Mouse (Mus musculus) gastrocnemius, postnatal 14 days (tissue): ENCODE data around the gene Nsun3. TPM values are rescaled to one million over a fixed set of nuclear protein-coding genes. Genes with fewer than 3 reads are reported as not detected.
"Not testable (repeated sequence)": the region's sequence is repeated elsewhere in the genome, so short reads cannot be mapped to it uniquely, and the experiment has no call there.

ENCODE experiments used
- DNase-seq: peaks from one replicate; pipeline ENCODE4 v3.0.0; 2021; ENCODE audit warnings: mixed read lengths
- intact Hi-C: fragments of 180-260 bp; cut with DNase I; formaldehyde crosslinking; loops from one replicate; pipeline ENCODE4 v1.15.1; 2025; ENCODE audit warnings: low total_unique reads
- microRNA-seq, 2 experiments: library from miRNA; unstranded; fragments of <30 nt; microRNA quantifications; one replicate each; pipeline ENCODE4 v1.2.0; 2021
- total RNA-seq, 2 experiments: library from RNA; stranded (reverse); gene quantifications; 2 replicates each; pipeline ENCODE4 v1.2.3; 2021

Gene Nsun3
- total RNA-seq, 2 experiments from 2014 or later: 5.9 to 6.1 TPM

DNA sequence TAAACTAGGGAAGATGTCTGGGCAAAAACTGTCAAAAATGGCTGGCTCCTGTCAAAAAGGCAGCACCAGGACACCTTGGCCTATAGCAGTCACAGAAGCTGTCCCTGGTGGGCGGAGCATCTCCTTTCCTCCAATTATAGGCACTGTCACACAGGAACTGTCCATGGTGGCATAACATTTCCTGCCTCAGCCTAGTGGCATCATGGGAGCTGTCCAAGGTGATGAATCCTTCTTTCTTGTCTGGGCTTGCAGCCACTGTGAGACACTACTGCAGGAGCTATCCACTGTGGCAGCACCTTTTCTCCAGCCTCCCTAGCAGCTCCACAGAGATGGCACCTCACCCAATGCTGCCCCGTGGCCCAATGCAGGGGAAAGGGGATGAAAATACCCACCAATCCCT is 28.3 kb downstream of the Nsun3 start:
- no peak for DNase-seq
- intact Hi-C loops: no loop called here

DNA sequence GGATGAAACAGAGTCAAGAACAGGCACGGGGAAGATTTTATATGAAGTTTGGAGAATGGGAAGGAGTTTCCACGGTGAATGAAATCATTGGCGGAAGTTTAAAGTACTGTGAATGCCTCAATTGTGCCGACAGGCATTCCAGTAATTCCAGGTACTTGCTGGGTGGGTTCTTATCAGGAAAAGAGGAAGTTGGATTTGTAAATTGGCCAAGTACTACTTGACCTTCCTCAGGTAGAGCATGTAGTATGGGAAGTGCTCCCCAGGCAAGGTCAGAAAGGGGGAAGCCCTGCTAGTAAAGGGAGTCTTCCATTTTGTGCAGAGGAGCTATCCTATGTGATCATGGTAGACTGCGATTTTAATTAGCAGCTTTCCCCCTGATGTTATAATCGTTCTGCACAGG is 31.3 kb downstream of the Nsun3 start:
- intact Hi-C loops: no loop called here

DNA sequence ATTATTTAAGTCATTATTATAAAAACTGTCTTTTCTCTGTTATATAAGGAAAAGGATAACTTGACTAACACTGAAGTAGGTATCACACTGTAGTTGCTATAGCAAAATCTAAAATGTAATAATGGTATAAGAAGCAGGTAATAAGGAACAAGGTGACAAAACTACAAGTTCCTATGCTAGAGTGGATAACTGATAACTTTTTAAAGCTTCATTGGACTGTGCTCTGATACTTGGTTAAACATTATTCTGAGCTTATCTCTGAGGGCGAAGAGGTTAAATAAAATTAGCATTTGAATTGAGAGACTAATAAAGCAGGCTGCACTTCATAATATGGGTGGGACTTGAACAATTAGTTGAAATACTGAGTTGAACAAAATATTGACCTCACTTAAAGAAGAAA is 33.0 kb downstream of the Nsun3 start:
- no peak for DNase-seq
- intact Hi-C loops: no loop called here

More for the DNA sequence above, 31.3 kb downstream of the Nsun3 start:
- DNase-seq: no peak

DNA sequence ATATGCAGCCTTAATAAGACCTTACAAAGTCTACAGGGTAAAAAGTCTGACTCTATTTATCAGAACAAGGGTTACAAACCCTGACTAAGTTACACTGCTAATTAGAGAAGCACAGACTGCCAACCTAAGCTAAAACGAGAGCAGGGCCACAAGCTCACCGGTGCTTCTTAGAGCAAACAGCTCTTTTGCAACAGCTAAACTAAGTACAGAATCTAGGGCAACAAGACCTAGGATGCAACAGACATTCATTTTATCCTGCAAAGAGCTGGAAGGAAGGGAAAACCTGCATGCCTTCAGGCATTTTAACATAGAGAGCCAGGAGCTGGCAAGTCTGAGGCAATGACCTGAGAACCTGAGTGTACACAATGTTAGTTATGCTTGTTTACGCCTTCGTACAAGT is 33.5 kb downstream of the Nsun3 start:
- intact Hi-C loops: no loop called here
- no peak for DNase-seq

DNA sequence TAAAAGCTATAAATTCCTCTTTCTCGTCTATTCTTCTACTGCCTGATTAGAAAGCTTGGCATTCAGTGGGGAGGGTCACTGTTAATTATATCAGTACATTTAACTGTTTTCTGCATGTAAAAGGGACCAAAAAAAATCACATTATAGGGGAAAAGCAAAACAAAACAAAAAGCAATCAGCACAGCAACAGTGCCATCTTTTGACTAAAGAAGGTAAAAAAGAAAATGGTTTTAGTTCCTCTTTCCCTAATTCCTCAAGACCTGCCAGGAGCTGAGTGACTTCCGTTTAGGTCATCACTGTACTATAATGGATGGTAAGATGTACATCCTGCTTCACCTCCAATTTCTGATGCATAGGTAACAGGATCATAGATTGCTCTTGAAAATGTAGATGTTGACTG is 40.7 kb downstream of the Nsun3 start:
- no peak for DNase-seq
- intact Hi-C loops: no loop called here

DNA sequence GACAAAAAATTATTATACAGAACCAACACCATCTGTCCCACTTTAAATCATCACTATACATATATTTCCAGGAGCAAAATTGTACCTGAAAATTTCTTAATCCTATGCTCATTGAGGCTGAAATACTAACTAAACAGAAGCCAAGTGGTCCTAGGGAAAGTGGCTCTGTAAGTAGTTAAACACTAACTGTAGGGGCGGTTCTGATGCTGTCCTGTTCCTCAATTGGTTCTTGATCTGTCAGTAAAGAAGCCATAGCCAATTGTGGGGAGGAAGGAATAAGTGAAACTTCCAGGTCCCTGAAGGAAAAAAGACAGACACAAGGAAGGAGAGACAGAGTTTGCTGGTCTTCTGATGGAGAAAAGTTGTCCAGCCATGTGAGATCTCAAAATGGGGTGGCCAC is 52.3 kb downstream of the Nsun3 start:
- intact Hi-C loops: no loop called here
- DNase-seq: no peak

DNA sequence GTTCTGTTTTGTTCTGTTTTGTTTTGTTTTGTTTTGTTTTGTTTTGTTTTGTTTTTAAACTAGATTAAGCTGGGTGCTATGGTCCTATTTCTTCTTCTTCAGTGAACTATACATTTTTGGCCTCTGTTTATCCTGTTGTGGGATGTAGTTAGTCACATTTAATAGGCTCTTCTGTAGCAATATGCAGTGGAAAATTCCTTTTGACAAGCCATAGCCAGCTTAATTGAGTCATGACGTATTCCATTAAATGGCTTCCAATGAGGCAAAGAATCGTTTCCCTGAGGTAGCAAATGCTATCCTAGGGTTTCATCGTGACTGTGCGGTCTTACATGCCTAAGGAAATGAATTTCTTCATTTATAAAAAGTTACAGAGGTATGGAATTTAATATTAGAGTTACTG is 56.3 kb downstream of the Nsun3 start:
- intact Hi-C loops: no loop called here
- no peak for DNase-seq

DNA sequence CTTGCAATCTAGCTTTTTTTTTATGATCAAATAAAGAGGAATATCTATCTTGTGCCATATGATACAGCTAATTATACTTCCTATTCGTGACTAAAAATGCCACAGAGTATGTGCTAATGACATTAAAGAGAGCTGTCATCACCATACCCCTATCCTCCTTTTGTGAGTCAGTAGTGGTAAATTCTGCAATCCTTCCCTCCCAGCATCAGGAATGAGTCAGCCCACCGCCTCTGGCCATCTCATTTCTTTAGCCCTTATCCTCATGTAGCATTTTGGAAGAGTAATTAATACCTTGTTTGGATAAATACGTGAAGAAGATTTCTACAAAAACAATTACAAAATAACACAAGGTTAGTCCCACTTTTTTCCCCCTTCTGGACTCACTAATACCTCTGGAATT is 56.8 kb downstream of the Nsun3 start:
- DNase-seq: no peak
- intact Hi-C loops: no loop called here

DNA sequence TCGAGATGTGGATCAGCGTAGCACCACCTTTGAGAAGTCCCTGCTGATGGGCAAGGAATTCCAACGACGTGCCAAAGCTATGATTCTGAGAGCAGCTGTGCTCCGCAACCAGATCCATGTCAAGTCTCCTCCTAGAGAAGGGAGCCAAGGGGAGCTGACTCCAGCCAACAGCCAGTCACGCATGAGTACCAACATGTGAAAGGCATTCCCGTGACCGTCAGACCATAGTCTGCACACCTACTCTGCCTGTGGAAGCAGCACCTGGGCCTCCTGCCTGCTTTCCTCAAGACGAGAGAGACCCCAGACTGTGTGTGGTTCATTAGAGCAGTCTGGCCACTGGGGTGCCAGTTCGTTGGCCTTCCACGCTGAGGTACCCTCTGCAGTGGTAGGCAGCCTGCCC is 68.4 kb downstream of the Nsun3 start:
- DNase-seq, intact Hi-C loops: not testable (repeated sequence)

DNA sequence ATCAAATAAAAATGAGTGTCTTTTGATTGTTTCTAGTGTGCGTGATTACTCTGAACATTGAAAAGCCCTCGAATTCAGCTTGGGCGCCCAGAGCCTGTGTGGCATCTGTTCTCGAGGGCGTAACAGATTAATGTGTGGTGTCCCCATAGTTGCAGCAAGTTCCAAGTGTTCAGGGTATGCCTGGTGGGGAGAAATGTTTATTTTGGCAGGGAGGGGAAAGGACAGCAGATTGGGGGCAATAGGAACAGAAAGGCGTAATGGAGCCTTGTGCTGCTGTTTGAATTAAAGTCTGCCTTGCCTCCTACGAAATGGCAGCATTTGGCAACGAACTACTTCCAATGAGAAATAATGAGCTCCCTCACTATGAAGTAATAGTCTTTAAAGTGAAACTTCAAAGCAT is 96.2 kb downstream of the Nsun3 start:
- no peak for DNase-seq
- intact Hi-C loops: no loop called here

DNA sequence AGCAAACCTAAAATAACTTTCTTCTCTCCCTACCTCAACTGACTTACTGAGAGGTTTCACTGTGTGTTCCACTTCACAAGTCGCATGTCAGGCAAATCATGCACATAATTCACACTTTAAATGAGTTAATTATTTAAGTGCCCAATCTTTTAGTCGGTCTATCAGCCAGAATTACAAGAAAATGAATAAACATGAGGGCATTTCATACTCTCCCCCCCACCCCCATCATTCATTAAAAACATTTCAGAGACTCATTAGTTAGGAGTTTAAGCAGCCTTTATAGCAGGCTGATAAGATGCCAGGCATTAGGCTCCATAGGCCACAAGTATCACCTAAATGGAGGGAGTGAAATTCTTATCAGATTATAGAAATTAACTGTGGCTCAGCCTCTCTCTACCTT is 100.5 kb downstream of the Nsun3 start:
- no peak for DNase-seq

DNA sequence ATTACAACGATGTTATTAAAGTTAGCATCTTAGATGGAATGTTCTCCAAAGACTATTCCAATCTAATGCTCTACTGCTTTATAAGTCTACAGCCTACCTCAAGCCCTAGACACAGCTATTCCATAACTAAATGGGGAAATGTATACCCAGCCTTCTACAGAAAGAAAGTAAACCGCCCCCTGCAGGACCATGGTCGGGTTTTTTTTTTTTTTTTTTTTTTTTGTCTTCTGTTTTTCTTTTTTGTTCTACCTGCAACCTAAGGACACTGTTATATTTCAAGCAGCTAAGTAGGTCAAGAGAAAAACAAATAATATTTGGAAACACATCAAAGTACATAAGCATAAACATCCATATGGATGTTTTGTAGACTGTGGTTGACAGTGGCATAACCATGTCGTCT is 101.1 kb downstream of the Nsun3 start:
- intact Hi-C loops: no loop called here
- no peak for DNase-seq

More for the DNA sequence above, 100.5 kb downstream of the Nsun3 start:
- intact Hi-C loops: no loop called here

Small RNA genes lying within 50 kb of the gene (microRNA-seq; reads per million reads assigned to microRNA genes)
- gene Gm25986: 0 reads per million in 2 experiments

Other genes with a start within 250 kb of the Nsun3 start
- gene Stx19, start 27.9 kb upstream of the Nsun3 start, total RNA-seq: not detected
- gene Arl13b, start 60.2 kb upstream of the Nsun3 start, total RNA-seq: 1 to 10 TPM; 6.2 to 6.7 TPM
- 10 to 100 TPM; 14.4 to 15.8 TPM for gene Pros1, start 67.5 kb upstream of the Nsun3 start, total RNA-seq